Mouse (Mus musculus): Measurements from ENCODE around the gene Pex14.

- no peak for TF ChIP-seq CTCF (conservative IDR thresholded peaks at IDR 0.05; ENCODE audit: low read length)
- no peak for TF ChIP-seq POU5F1 (IDR thresholded peaks at IDR 0.05; ENCODE audit: borderline replicate concordance, low read length)
Measured at GRCm38 (mm10) chr4:148940674-148941211, 158.9 kb downstream of the Pex14 start.
